Mouse (Mus musculus) spleen, postnatal 4 days (tissue): Measurements from ENCODE around the gene Itprid2.

Source experiments
- DNase-seq, 2 experiments: peaks; one replicate each; pipeline ENCODE4 v3.0.0; 2022; ENCODE audit warnings: low spot score in 2 of 2

Gene Itprid2

GRCm38 (mm10) chr2:79651185-79651584 is 16.0 kb downstream of the Itprid2 start:
- no peak for DNase-seq

DNA sequence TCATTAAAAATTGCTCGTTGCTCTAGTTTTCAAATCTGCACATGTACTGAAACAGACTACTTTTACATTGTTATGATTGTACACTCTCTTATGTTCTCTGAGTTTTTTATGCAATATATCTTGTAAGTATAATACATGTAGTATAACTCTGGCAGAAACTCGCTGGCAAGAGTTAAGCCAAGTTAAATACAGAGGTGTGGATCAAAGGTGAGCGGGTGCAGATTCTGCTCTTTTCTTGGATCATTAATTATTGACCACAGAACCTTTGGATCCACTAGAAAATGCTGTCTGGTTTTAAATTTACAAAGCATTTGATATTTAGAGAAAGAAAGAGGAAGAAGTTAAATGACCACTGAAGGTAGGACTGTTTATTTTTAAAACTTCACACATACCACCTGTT is 16.5 kb downstream of the Itprid2 start:
- no peak for DNase-seq

DNA sequence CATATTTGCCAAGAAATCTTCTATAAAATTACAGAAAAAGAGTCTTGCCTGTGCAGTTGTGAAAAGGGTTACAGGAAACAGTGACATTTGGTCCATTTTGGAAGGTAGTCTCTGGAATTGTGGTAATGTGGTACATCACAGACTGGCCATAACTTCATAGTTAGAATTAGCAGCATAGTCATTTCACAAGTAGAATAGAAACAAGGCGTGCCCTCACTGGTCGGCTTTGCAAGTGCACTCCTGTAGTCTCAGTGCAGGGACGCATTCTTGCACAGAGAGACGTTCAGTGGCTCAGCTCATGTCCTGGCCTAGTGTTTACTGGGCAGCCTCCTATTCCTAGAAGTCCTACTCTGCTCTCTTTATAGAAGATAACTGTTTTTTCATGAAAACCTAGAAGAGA is 17.4 kb downstream of the Itprid2 start:
- DNase-seq = no peak

- DNase-seq = no peak
Observed at GRCm38 (mm10) chr2:79653093-79653808, 18.1 kb downstream of the Itprid2 start.

GRCm38 (mm10) chr2:79653809-79654164 is 18.6 kb downstream of the Itprid2 start:
- DNase-seq = no peak

DNA sequence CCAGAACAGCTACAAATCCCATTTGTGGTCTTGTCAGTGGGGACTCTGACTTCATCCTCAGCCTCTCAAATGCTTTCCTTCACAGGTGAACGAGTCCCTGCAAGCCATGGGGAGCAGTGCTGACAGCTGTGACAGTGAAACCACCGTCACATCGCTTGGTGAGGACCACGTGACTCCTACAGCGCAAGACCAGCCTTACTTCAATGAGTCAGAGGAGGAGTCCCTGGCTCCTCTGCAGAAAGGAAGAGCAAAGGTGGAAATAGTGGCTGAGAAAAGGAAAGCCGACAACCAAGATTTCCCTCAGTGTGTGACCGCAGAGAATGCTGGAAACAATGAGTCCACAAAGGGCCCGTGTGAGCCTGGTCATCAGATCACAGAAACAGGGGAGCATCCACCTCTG is 21.9 kb downstream of the Itprid2 start:
- no peak for DNase-seq

DNA sequence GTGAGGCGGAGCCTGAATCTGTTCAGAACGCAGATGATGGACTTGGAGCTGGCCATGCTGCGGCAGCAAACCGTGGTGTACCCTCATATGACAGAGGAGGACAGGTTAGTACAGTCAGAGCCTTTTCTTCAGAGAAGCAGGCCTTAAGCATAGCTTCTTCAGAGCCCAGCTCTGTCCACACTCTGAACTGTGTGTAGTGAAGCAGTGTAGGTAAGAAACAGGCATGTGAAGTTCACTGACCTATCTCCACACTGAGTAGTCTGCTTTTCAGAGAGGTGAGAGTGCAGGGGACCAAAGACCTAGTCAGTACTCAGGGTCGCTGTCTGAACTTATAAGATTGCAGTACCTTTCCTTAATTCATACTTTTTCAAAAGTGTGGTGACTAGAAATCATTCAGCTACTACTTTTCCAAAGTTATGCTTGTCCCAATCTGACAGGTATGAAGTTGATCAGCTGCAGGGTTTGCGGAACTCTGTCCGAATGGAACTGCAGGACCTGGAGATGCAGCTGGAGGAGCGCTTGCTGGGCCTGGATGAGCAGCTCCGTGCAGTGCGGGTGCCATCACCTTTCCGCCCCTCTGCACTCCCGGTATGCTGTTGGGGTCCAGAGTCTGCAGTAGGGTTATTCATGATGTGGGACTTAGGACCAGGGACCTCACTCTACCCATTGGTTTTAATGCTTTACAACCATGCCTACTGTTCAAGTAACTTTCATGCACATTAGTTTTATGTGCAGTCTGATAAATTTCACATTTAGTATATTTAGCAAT is 25.4 kb downstream of the Itprid2 start:
- no peak for DNase-seq

GRCm38 (mm10) chr2:79661486-79662104 is 26.4 kb downstream of the Itprid2 start:
- no peak for DNase-seq

DNA sequence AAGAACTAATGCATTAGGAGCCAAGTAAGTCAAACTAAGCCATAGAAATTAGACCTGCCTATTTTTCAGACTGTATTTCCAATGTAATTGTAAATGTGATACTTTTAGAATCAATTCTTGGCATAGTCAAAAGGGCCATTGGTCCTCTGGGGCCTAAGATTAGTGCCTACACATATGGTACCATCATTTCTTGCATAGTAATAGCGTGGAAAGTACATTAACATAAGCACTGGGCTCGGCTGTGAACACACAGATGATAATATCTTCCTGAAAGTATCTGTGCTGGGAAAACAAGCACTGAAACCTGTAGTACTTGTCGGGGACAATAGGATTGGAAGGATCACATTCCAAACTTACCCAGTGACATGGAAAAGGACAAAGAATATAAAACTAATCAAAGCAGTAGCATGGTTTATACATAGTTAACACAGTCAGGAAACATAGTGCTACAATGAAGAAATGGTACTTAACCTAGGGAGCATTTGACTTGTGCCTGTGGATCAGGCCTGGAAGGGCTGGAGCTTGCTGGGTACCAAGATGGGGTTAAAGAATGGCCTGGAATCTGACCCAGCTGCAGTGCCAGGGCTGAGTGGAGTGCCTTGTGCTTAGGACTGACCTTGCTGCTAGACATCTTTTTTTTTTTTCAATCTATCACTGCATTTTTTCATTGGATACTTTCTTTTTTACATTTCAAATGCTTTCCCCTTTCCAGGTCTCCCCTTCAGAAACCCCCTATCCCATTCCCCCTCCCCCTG is 29.6 kb downstream of the Itprid2 start:
- no peak for DNase-seq

- DNase-seq = no peak
Observed at GRCm38 (mm10) chr2:79665492-79665891, 30.3 kb downstream of the Itprid2 start.

GRCm38 (mm10) chr2:79675266-79675665 is 40.1 kb downstream of the Itprid2 start:
- no peak for DNase-seq

DNA sequence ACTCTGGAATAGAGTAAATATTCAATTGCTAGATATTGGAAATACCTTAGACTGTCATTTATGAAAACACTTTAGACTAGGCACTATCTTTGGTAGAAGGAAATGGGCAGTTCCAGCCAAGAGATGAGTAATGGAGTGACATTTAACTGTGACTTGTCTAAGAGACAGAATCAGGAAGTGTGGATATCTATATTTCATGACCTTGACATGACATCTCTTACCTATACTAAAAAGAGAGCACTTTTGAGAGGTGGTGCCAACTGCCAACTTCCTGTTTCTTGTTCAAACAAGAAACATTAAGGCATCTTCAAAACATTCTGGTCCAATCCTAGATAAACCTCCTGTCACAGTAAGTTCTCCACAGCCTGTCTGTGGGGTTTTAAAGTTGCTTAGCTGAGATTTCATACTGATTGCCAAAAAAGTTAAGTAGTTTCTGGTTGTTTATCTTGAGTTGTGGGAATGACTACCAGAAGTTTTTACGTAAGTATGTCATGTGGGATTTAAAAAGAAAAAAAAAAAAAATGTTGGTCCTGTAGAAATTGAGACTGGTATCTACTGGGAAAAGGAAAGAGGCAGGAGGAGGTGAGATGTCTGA is 42.6 kb downstream of the Itprid2 start:
- no peak for DNase-seq

DNA sequence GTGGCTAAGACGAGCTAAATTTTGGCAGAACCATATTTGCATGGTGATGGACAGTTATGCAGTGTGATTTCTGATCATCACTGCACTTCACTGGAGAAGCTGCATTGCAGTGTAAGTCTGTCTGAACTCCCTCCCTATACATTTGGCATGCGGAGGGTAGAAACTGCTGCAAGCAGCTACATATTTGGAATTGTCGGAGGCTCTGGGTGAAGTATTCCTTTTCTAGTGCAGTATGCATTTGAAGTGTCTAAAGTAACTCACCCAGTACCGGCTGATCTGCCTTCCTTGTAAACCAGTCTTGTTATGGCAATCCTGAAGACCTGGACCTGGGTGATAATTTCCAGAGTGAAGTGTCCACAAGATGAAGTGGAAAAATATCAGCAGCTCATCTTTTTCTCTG is 46.5 kb downstream of the Itprid2 start:
- DNase-seq = no peak

GRCm38 (mm10) chr2:79683258-79683657 is 48.1 kb downstream of the Itprid2 start:
- no peak for DNase-seq

GRCm38 (mm10) chr2:79690838-79691237 is 55.7 kb downstream of the Itprid2 start:
- no peak for DNase-seq

DNA sequence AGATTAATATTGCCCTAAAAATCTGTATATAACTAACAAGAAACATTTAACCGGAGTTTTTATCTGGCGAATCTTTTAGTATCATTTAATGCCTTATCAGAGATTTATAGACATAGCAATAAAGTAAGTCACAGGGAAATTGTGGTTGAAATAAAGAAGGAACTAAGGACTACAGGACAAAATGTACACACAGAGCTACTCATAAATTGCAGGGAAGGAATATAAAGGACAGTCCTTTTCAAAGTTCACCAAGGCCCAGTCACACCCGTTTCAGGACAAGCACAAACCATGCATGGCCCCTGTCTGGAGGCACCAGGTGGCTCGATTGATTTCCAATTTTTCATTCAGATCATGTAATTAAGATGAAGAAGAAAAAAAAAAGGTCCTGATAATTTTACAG is 60.0 kb downstream of the Itprid2 start:
- DNase-seq = no peak

DNA sequence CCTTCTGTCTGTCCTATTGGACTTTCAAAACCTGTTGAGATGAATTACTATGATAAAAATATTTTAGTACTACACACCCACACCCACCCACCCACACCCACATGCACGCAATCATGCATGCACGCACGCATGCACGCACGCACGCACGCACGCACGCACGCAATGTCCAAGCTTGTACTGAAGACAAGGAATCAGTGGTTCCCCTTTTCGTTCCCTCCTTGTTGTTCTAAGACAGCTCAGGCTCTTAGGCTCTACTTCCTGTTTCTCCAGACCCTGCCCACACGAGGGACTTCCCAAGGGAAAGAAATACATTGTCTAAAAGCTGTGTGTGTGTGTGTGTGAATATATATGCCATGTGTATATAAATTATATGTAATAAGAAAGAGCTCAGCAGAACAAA is 60.8 kb downstream of the Itprid2 start:
- DNase-seq = no peak

GRCm38 (mm10) chr2:79696478-79697230 is 61.5 kb downstream of the Itprid2 start:
- no peak for DNase-seq

DNA sequence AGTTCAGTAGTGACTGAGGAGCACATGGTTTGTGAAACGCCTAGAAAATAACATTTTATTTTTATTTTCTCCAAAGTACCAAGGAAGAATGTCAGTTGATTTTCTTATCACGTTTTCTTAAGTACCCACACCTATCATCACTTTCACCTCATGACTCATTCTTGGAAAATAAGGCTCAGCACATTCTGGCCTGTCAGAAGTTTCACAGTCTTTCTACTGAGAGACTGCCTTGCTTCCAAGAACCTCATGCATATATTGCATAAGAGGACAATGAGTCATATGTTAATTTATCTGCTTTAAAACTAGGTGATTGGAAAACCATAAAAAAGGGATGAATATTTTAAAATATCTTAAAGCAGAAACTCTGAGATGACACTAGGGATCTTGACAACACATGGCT is 63.0 kb downstream of the Itprid2 start:
- DNase-seq = no peak

DNA sequence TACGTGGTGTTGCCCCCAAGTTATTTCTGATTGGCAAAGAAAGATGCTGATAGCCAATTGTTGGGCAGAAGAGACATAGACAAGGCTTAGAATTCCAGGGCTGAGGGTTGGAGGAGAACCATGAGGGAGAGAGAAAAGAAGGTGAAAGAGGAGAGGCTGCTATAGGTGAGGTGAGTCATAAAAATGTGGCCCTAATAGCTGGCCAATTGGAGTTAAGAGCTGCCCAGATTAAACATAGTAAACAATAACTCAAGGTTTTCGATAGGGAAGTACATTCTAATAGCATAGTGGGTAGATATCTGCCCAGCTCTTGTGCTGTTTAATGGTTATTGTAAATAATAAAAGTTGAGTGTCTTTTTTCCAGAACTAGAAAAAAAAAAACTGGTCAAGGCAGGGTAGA is 69.6 kb downstream of the Itprid2 start:
- no peak for DNase-seq

GRCm38 (mm10) chr2:79707575-79707974 is 72.4 kb downstream of the Itprid2 start, which contains the start of gene Ppp1r1c:
Gene Ppp1r1c, plus strand, starts transcription at chr2:79707780.
- DNase-seq = no peak
